Mouse (Mus musculus): ENCODE measurements at regions not wholly inside any gene's neighbourhood (a gene's known extent, or its start where the extent isn't known, plus 50 kb on each side); places are given as distances from the start of the nearest gene placed in this dataset.
A peak's percentile ranks its signal among the peaks of the same experiment; 100 is the strongest.
"Not testable (repeated sequence)": the region's sequence is repeated elsewhere in the genome, so short reads cannot be mapped to it uniquely, and the experiment has no call there.

GRCm38 (mm10) chr17:54753396-54753994 is 454.7 kb upstream of the Slc5a7 start:
- TF ChIP-seq CTCF (IDR thresholded peaks at IDR 0.05; ENCODE audit: borderline replicate concordance, extremely low read depth, insufficient read depth, insufficient read length): no peak
- TF ChIP-seq POLR2A (IDR thresholded peaks at IDR 0.05; ENCODE audit: borderline replicate concordance, extremely low read depth, insufficient read depth, insufficient read length, poor library complexity, severe bottlenecking): no peak
- peak; percentile 49 for DNase-seq (ENCODE audit: low read depth)

- TF ChIP-seq CTCF (IDR thresholded peaks at IDR 0.05; ENCODE audit: borderline replicate concordance, extremely low read depth, insufficient read depth, insufficient read length): no peak
- no peak for TF ChIP-seq POLR2A (IDR thresholded peaks at IDR 0.05; ENCODE audit: borderline replicate concordance, extremely low read depth, insufficient read depth, insufficient read length, poor library complexity, severe bottlenecking)
- DNase-seq (ENCODE audit: low read depth): no peak
Observed at GRCm38 (mm10) chr17:54752917-54753316, 454.1 kb upstream of the Slc5a7 start.

GRCm38 (mm10) chr17:54735836-54736235 is 437.0 kb upstream of the Slc5a7 start:
- DNase-seq (ENCODE audit: low read depth): no peak
- no peak for TF ChIP-seq CTCF (IDR thresholded peaks at IDR 0.05; ENCODE audit: borderline replicate concordance, extremely low read depth, insufficient read depth, insufficient read length)
- no peak for TF ChIP-seq POLR2A (IDR thresholded peaks at IDR 0.05; ENCODE audit: borderline replicate concordance, extremely low read depth, insufficient read depth, insufficient read length, poor library complexity, severe bottlenecking)

- no peak for DNase-seq (ENCODE audit: low read depth)
- TF ChIP-seq CTCF (IDR thresholded peaks at IDR 0.05; ENCODE audit: borderline replicate concordance, extremely low read depth, insufficient read depth, insufficient read length): no peak
- TF ChIP-seq POLR2A (IDR thresholded peaks at IDR 0.05; ENCODE audit: borderline replicate concordance, extremely low read depth, insufficient read depth, insufficient read length, poor library complexity, severe bottlenecking): no peak
Observed at GRCm38 (mm10) chr17:54727660-54728059, 428.8 kb upstream of the Slc5a7 start.

- no peak for DNase-seq (ENCODE audit: low read depth)
- TF ChIP-seq POLR2A (IDR thresholded peaks at IDR 0.05; ENCODE audit: borderline replicate concordance, extremely low read depth, insufficient read depth, insufficient read length, poor library complexity, severe bottlenecking) (no peak), CTCF (IDR thresholded peaks at IDR 0.05; ENCODE audit: borderline replicate concordance, extremely low read depth, insufficient read depth, insufficient read length) (no peak)
Observed at GRCm38 (mm10) chr17:54726693-54727092, 427.9 kb upstream of the Slc5a7 start.

GRCm38 (mm10) chr17:54713026-54713425 is 414.2 kb upstream of the Slc5a7 start:
- no peak for DNase-seq (ENCODE audit: low read depth)
- TF ChIP-seq POLR2A (IDR thresholded peaks at IDR 0.05; ENCODE audit: borderline replicate concordance, extremely low read depth, insufficient read depth, insufficient read length, poor library complexity, severe bottlenecking) (no peak), CTCF (IDR thresholded peaks at IDR 0.05; ENCODE audit: borderline replicate concordance, extremely low read depth, insufficient read depth, insufficient read length) (no peak)

- DNase-seq (ENCODE audit: low read depth): not testable (repeated sequence)
Observed at GRCm38 (mm10) chr17:54707811-54708210, 409.0 kb upstream of the Slc5a7 start.

- DNase-seq (ENCODE audit: low read depth): peak; percentile 62
- TF ChIP-seq CTCF (IDR thresholded peaks at IDR 0.05; ENCODE audit: borderline replicate concordance, extremely low read depth, insufficient read depth, insufficient read length) (no peak), POLR2A (IDR thresholded peaks at IDR 0.05; ENCODE audit: borderline replicate concordance, extremely low read depth, insufficient read depth, insufficient read length, poor library complexity, severe bottlenecking) (no peak)
Observed at GRCm38 (mm10) chr17:54701346-54702108, 402.7 kb upstream of the Slc5a7 start.

- TF ChIP-seq POLR2A (IDR thresholded peaks at IDR 0.05; ENCODE audit: borderline replicate concordance, extremely low read depth, insufficient read depth, insufficient read length, poor library complexity, severe bottlenecking) (no peak), CTCF (IDR thresholded peaks at IDR 0.05; ENCODE audit: borderline replicate concordance, extremely low read depth, insufficient read depth, insufficient read length) (no peak)
- no peak for DNase-seq (ENCODE audit: low read depth)
Observed at GRCm38 (mm10) chr17:54694637-54695036, 395.8 kb upstream of the Slc5a7 start.

- peak; percentile 9 for DNase-seq (ENCODE audit: low read depth)
- no peak for TF ChIP-seq POLR2A (IDR thresholded peaks at IDR 0.05; ENCODE audit: borderline replicate concordance, extremely low read depth, insufficient read depth, insufficient read length, poor library complexity, severe bottlenecking)
- TF ChIP-seq CTCF (IDR thresholded peaks at IDR 0.05; ENCODE audit: borderline replicate concordance, extremely low read depth, insufficient read depth, insufficient read length): no peak
Observed at GRCm38 (mm10) chr17:54685143-54686040, 386.6 kb upstream of the Slc5a7 start.

GRCm38 (mm10) chr17:54678111-54678510 is 379.3 kb upstream of the Slc5a7 start:
- no peak for DNase-seq (ENCODE audit: low read depth)
- TF ChIP-seq POLR2A (IDR thresholded peaks at IDR 0.05; ENCODE audit: borderline replicate concordance, extremely low read depth, insufficient read depth, insufficient read length, poor library complexity, severe bottlenecking) (no peak), CTCF (IDR thresholded peaks at IDR 0.05; ENCODE audit: borderline replicate concordance, extremely low read depth, insufficient read depth, insufficient read length) (no peak)
